Mouse (Mus musculus) hindbrain, embryonic 13.5 days (tissue): Measurements from ENCODE around the gene Hist1h2br. TPM values are rescaled to one million over a fixed set of nuclear protein-coding genes. Genes with fewer than 3 reads are reported as not detected.
"Not testable (repeated sequence)": the region's sequence is repeated elsewhere in the genome, so short reads cannot be mapped to it uniquely, and the experiment has no call there.

ENCODE experiments used
- ATAC-seq: fragments of 200-750 bp; cut with Nextera tagmentation; 2 replicates; pipeline ENCODE4 v1.8.0; 2017; ENCODE audit warnings: moderate TSS enrichment; ENCODE audit not compliant: low FRiP score
- H3K27ac ChIP-seq: fragments of 300-500 bp; sonication (generic); 2 replicates; pipeline ENCODE4 v1.5.1; 2015; ENCODE audit warnings: inconsistent platforms, mild to moderate bottlenecking, moderate library complexity
- H3K27me3 ChIP-seq: fragments of 300-500 bp; sonication (generic); 2 replicates; pipeline ENCODE4 v1.6.1; 2015; ENCODE audit warnings: mild to moderate bottlenecking, inconsistent platforms
- H3K36me3 ChIP-seq: fragments of 300-500 bp; sonication (generic); 2 replicates; pipeline ENCODE4 v1.6.1; 2015; ENCODE audit warnings: mild to moderate bottlenecking, inconsistent platforms
- H3K4me1 ChIP-seq: fragments of 300-500 bp; sonication (generic); replicated peaks from 2 replicates; pipeline ENCODE4 v1.6.1; 2015; ENCODE audit warnings: inconsistent platforms
- H3K4me2 ChIP-seq: fragments of 300-500 bp; sonication (generic); 2 replicates; pipeline ENCODE4 v1.6.1; 2015; ENCODE audit warnings: inconsistent platforms, mild to moderate bottlenecking, moderate library complexity
- H3K4me3 ChIP-seq: fragments of 300-500 bp; sonication (generic); 2 replicates; pipeline ENCODE4 v1.5.1; 2015; ENCODE audit warnings: mild to moderate bottlenecking, inconsistent platforms
- H3K9ac ChIP-seq: fragments of 300-500 bp; sonication (generic); 2 replicates; pipeline ENCODE4 v1.6.1; 2015; ENCODE audit warnings: mild to moderate bottlenecking, inconsistent platforms
- H3K9me3 ChIP-seq: fragments of 300-500 bp; sonication (generic); 2 replicates; pipeline ENCODE4 v1.6.1; 2016; ENCODE audit warnings: inconsistent platforms
- WGBS: fragments of 180-500 bp; shearing (Covaris S2); methylation state at CpG from one replicate; pipeline ENCODE4 v1.1.7; 2015; 5-methylcytosine and 5-hydroxymethylcytosine counted together
- polyA plus RNA-seq: library from polyadenylated mRNA; unstranded; fragments of >200 nt; fragmentation: Nextera tagmentation; extraction: Ambion mirVana; gene quantifications from 2 replicates; pipeline ENCODE4 v1.2.1, GENCODE M21; 2015

The Hist1h2br gene
- 7.5 and 7.7 TPM in 2 replicates for polyA plus RNA-seq

DNA sequence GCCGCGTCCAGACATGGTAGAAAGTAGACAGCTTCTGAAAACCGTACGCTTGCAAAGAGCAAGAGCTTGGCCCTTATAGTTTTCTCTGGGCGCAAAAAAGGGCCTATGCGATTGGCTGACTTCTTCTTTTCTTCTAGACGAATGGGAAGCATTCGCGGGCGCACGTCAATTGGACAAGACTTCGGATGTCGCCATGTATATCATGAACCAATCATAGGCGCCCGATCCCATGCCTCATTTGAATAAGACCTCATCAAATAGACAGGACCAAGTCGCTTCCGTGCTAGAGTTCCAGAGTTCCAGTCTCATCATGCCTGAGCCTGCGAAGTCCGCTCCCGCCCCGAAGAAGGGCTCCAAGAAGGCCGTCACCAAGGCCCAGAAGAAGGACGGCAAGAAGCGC, at the start of gene Hist1h2br, which contains the start of gene Hist1h2ap:
Gene Hist1h2br (plus strand): TSS at position 283 of the 400 bp plus-strand sequence.
Gene Hist1h2ap (minus strand): TSS at position 47 of the 400 bp plus-strand sequence.
- H3K9ac ChIP-seq, H3K27ac ChIP-seq, H3K36me3 ChIP-seq, H3K4me3 ChIP-seq, H3K4me2 ChIP-seq, H3K9me3 ChIP-seq, H3K27me3 ChIP-seq, H3K4me1 ChIP-seq: not testable (repeated sequence)
- WGBS: no CpG with 5 or more reads among the region's 24 CpGs
- peak; percentile 97 for ATAC-seq

DNA sequence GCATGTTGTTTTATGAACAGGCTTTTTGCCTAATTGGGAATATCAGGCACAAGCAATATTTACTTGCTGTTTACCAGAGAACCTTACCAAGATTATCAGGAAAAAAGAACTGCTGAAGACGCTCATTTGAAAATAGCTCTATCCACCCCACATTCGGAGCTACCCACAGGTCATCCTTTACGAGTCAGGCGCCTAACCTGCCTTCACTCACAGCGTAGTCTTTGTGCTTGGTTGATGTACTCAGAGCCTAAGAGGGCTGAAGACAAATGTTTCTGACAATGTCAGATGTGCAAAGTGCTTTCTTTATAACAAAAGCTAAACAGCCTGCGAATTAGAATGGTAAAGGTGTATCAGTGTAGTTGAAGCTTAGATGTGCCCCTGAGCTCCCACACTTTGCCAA, 49.2 kb upstream of the Hist1h2br start:
- no peaks in the 10 kb centered on the region for H3K9me3 ChIP-seq
- 21% methylated on average over 6 of the region's 6 CpGs for WGBS
- H3K4me1 ChIP-seq: peaks cover 40% of the 10 kb centered on the region
- H3K27ac ChIP-seq: peak overlapping the region; percentile 31
- H3K27me3 ChIP-seq: 0 out of 2 replicates have a peak, but pooled peaks cover 3% of the 10 kb centered on the region
- H3K36me3 ChIP-seq: no peaks in the 10 kb centered on the region
- H3K9ac ChIP-seq: peak overlapping the region; percentile 19; the same call in 1 of the 2 replicates
- no peak overlapping the region; the same call in 1 of the 2 replicates for H3K4me3 ChIP-seq
- no peak for ATAC-seq
- peak overlapping the region; percentile 75 for H3K4me2 ChIP-seq

DNA sequence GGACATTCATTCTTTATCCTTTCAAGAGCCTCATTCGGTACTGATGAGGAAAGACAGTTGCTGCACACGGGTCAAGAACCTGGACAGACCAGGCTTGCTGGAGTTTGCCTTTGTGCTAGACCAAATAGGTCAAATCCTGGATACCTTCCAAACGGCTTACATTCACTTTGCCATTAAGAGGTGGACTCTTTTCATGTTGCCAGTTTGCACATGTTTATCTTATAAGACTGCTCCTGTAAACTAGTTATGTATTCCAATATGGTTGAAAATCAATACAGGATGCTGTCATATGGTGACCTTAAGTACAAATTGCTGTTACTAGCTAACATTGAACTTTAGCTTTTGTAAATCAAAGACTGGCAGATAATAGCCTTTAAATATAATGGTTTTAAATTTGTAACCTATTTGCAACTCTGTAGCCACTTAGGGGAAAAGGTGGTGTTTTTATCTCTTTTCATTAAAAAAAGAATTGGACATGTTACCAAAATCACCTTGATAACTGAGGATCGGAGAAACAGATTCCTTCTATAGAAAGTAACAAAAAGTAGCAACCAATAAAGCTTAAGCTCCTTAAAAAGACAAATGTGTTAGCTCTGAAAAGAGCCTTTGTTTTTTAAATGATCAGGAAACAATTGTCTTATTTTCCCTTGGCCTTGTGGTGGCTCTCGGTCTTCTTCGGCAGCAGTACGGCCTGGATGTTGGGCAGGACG, 47.2 kb upstream of the Hist1h2br start:
- no peaks in the 10 kb centered on the region for H3K36me3 ChIP-seq
- peak overlapping the region; percentile 79 for H3K27ac ChIP-seq
- H3K4me1 ChIP-seq: peaks cover 36% of the 10 kb centered on the region
- peak overlapping the region; percentile 60 for H3K4me2 ChIP-seq
- no peak for ATAC-seq
- peak overlapping the region; percentile 64 for H3K9ac ChIP-seq
- 0 out of 2 replicates have a peak, but pooled peaks cover 6% of the 10 kb centered on the region for H3K27me3 ChIP-seq
- no peaks in the 10 kb centered on the region for H3K9me3 ChIP-seq
- peak overlapping the region; percentile 37 for H3K4me3 ChIP-seq
- 4% methylated on average over 8 of the region's 8 CpGs for WGBS

GRCm38 (mm10) chr13:21786899-21787629, 46.5 kb upstream of the Hist1h2br start, which contains the start of the genes Hist1h2an and Hist1h2bp:
TSS of gene Hist1h2an (minus strand) at chr13:21787218.
TSS of gene Hist1h2bp (plus strand) at chr13:21787461.
- Histone ChIP-seq H3K4me1 (peaks cover 36% of the 10 kb centered on the region), H3K4me3 (peak within 1 kb of the TSS; percentile 37), H3K27ac (peak within 1 kb of the TSS; percentile 79), H3K9ac (peak within 1 kb of the TSS; percentile 64), H3K4me2 (peak within 1 kb of the TSS; percentile 60)
- not testable (repeated sequence) for H3K36me3 ChIP-seq, H3K9me3 ChIP-seq, H3K27me3 ChIP-seq
- ATAC-seq: peak; percentile 97
- 1% methylated on average over 41 of the region's 63 CpGs for WGBS

- H3K36me3 ChIP-seq: no peaks in the 10 kb centered on the region
- peak overlapping the region; percentile 37 for H3K4me3 ChIP-seq
- no peaks in the 10 kb centered on the region for H3K9me3 ChIP-seq
- peak; percentile 50 for ATAC-seq
- 11% methylated on average over 14 of the region's 21 CpGs for WGBS
- H3K9ac ChIP-seq: peak overlapping the region; percentile 10
- peaks cover 28% of the 10 kb centered on the region for H3K4me1 ChIP-seq
- peak overlapping the region; percentile 45; the same call in 1 of the 2 replicates for H3K27ac ChIP-seq
- 0 out of 2 replicates have a peak, but pooled peaks cover 6% of the 10 kb centered on the region for H3K27me3 ChIP-seq
- peak overlapping the region; percentile 60 for H3K4me2 ChIP-seq
Observed at GRCm38 (mm10) chr13:21787760-21788593, 45.6 kb upstream of the Hist1h2br start.

DNA sequence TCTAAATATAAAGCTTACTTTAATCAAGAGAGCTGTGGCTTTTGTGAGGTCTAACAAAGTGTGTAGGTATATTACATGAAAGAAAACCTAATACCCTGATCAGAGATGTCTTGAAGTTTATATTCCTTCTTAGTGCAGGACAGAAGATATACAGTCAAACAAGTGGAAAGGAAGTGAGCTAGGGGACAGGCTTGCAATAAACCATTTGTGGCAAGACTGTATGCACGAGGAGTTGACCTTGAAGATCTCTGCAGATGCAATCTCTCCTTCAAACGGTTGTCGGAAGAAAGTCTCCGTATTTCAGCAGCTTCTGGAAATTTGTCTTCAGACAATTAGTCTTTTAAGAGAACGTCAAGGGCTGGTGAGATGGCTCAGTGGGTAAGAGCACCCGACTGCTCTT, 43.6 kb upstream of the Hist1h2br start:
- WGBS: 65% methylated on average over 6 of the region's 6 CpGs
- Histone ChIP-seq H3K9me3 (no peaks in the 10 kb centered on the region), H3K9ac (no peak overlapping the region), H3K36me3 (no peaks in the 10 kb centered on the region), H3K27me3 (0 out of 2 replicates have a peak, but pooled peaks cover 6% of the 10 kb centered on the region), H3K4me3 (no peak overlapping the region), H3K27ac (no peak overlapping the region), H3K4me2 (no peak overlapping the region), H3K4me1 (peaks cover 20% of the 10 kb centered on the region)
- no peak for ATAC-seq

DNA sequence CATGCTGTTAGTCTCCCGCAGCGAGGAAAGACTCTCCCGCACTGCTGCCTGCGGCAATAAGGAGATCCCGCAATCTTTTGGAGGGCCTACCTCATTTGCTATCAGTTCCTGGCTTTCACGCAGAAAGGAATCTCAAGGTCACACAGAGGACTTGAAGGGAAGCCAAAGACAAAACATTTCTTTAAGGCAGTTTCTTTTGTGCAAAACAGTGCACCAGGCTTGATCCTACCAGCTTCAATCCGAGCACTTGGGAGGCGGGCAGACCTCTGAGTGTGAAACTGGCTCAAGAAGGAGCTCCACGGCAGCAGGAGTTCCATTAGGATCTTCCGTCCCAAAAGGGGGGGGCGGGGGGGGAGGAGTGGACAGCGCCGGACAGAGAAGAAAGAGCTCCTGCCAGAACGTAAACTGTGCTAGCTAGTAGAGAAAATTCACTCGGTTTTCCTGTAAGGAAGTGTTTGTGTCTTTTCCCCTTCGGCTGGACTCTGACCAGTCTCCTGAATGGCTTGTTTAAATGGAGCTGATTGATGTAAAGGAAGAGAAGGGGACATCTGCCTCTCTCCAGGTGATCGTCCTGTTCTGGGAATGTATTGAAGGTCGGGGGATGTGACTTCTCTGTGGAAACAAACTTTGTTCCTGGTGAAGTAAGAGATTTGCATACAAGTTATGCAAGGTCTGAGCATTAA, 42.8 kb upstream of the Hist1h2br start:
- ATAC-seq: no peak
- peak overlapping the region; percentile 0; the same call in 1 of the 2 replicates for H3K4me3 ChIP-seq
- WGBS: 8% methylated on average over 17 of the region's 18 CpGs
- H3K36me3 ChIP-seq: no peaks in the 10 kb centered on the region
- 0 out of 2 replicates have a peak overlapping the region, but pooled peaks have one; percentile 19 for H3K9ac ChIP-seq
- H3K27ac ChIP-seq: no peak overlapping the region
- H3K4me2 ChIP-seq: peak overlapping the region; percentile 31
- peaks cover 19% of the 10 kb centered on the region for H3K4me1 ChIP-seq
- H3K9me3 ChIP-seq: no peaks in the 10 kb centered on the region
- 0 out of 2 replicates have a peak, but pooled peaks cover 6% of the 10 kb centered on the region for H3K27me3 ChIP-seq

DNA sequence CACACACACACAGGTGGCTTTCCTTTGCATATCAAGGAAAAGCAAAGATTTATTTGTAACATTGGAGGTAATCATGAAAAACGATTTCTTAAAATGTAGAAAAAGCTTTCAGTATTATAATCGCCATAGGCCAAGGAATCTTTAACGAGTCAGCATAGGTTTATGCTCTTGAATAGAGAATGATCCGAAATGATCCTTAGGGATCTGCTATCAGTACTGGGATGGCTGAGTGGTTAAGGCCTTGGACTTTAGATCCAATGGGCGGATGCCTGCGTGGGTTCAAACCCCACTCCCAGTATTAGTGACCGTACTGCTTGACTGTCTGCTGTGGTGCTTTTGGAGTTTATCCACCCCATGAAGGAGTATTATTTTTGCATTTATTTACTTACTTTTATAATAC, 38.0 kb upstream of the Hist1h2br start:
- Histone ChIP-seq H3K9me3 (no peaks in the 10 kb centered on the region), H3K27ac (no peak overlapping the region), H3K4me3 (no peak overlapping the region), H3K36me3 (no peaks in the 10 kb centered on the region), H3K27me3 (no peaks in the 10 kb centered on the region), H3K4me1 (peaks cover 5% of the 10 kb centered on the region), H3K4me2 (no peak overlapping the region), H3K9ac (no peak overlapping the region)
- WGBS: 95% methylated on average over 7 of the region's 7 CpGs
- ATAC-seq: no peak

GRCm38 (mm10) chr13:21797163-21797562, 36.4 kb upstream of the Hist1h2br start:
- ATAC-seq, H3K9me3 ChIP-seq, H3K27ac ChIP-seq, H3K27me3 ChIP-seq, H3K4me3 ChIP-seq, H3K36me3 ChIP-seq, H3K9ac ChIP-seq, H3K4me2 ChIP-seq, H3K4me1 ChIP-seq: not testable (repeated sequence)

GRCm38 (mm10) chr13:21803058-21803457, 30.5 kb upstream of the Hist1h2br start:
- not testable (repeated sequence) for H3K27ac ChIP-seq, ATAC-seq, H3K36me3 ChIP-seq, H3K4me2 ChIP-seq, H3K9me3 ChIP-seq, H3K9ac ChIP-seq, H3K4me1 ChIP-seq, H3K4me3 ChIP-seq, H3K27me3 ChIP-seq
- no CpG with 5 or more reads among the region's 4 CpGs for WGBS

DNA sequence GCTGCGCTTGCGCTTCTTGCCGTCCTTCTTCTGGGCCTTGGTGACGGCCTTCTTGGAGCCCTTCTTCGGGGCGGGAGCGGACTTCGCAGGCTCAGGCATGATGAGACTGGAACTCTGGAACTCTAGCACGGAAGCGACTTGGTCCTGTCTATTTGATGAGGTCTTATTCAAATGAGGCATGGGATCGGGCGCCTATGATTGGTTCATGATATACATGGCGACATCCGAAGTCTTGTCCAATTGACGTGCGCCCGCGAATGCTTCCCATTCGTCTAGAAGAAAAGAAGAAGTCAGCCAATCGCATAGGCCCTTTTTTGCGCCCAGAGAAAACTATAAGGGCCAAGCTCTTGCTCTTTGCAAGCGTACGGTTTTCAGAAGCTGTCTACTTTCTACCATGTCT, 23.5 kb upstream of the Hist1h2br start, which contains the start of the genes Hist1h2bq and Hist1h2ao:
Gene Hist1h2bq (minus strand): TSS at position 125 of the 400 bp plus-strand sequence.
Gene Hist1h2ao (plus strand): TSS at position 393 of the 400 bp plus-strand sequence.
- not testable (repeated sequence) for H3K36me3 ChIP-seq, H3K4me3 ChIP-seq, H3K9me3 ChIP-seq, H3K4me1 ChIP-seq, H3K27ac ChIP-seq, H3K27me3 ChIP-seq, H3K4me2 ChIP-seq, H3K9ac ChIP-seq
- peak; percentile 98 for ATAC-seq
- whole genome bisulfite sequencing: no CpG with 5 or more reads among the region's 23 CpGs
